Mouse (Mus musculus) forelimb bud, embryonic 11.5 days (tissue): ENCODE measurements around the gene Gstm2.

ENCODE experiments used
- DNase-seq: peaks from one replicate; pipeline ENCODE4 v3.0.0-alpha.2; 2012; ENCODE audit warnings: low read depth, low spot score

Gstm2 gene

DNA sequence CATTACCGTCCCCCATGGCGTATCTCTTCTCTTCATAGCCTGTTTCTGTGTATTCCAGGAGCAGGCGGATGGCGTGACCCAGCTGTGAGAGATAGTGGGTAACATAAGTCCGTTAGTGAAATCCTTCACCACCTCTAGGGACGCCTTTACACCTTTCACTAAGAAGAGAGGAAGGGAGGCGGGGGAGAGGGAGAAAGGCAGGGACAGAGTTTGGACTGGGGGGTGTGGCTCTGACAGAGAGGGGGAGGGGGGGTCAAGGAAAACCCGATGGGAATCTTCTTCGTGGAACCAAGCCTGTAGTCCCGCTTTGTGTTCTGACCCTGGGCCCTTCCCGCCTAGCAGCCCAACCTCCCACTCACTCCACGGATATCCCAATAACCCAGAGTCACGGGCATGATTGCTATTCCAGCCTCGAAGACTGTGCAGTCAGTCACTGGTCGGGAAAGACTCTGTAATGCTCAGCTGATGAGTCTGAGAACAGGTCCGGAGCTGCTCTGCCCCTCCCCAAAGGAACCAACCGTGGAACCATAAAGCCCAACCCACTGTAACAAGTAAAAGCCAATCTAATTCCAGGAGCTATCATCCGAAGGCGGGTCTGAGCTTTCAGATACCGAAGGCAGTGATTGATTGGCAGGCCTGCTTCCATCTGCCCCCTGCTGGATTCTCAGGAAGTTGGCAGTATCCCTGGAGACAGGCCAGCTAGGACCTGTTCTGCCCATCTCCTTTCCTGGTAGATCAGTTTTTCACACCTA is 42.8 kb downstream of the Gstm2 start, which contains the start of gene Gstm6:
TSS of gene Gstm6 (minus strand) at position 511 of the 752 bp plus-strand sequence.
- no peak for DNase-seq

GRCm38 (mm10) chr3:107941261-107941660 is 45.0 kb downstream of the Gstm2 start:
- no peak for DNase-seq

GRCm38 (mm10) chr3:107940524-107940923 is 45.7 kb downstream of the Gstm2 start:
- no peak for DNase-seq

- no peak for DNase-seq
Measured at GRCm38 (mm10) chr3:107939830-107940229, 46.4 kb downstream of the Gstm2 start.

GRCm38 (mm10) chr3:107939403-107939802 is 46.9 kb downstream of the Gstm2 start:
- DNase-seq: peak; percentile 44

DNA sequence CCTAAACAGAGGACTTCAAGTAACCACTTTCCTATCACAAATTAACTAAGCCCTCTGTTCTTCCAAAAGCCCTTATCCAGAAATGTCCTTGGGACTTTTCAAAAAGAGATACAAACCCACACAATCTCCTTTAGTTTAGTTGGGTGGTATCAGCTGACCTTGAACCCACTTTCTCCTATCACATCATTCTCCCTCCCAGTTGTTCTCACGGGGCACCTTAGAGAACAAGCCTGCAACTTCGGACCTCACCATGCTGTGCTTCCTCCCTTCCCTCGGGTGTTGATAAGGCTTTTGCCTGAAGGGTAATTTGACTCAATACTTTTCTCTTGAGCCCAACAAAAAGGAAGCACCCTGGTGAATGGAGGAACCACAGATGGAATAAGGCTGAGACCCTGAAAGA is 50.4 kb downstream of the Gstm2 start:
- no peak for DNase-seq

DNA sequence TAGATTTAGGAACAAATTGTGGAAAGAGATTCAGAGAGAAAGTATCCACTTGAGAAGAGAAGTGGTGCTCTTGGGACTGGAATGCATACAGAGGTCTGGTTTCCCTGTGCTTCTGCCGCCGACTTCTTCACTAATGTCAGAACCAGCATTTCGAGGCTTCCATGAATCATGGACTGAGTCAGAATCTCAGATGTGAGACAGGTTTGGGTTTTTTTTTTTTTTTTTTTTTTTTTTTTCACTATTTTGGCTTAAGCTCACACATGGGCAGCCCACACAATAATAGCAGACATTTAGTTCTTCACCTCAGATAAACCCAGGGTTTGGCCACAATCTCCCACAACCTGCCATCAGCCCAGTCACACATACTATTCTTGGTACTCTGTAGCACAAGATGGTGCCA is 51.0 kb downstream of the Gstm2 start:
- no peak for DNase-seq

DNA sequence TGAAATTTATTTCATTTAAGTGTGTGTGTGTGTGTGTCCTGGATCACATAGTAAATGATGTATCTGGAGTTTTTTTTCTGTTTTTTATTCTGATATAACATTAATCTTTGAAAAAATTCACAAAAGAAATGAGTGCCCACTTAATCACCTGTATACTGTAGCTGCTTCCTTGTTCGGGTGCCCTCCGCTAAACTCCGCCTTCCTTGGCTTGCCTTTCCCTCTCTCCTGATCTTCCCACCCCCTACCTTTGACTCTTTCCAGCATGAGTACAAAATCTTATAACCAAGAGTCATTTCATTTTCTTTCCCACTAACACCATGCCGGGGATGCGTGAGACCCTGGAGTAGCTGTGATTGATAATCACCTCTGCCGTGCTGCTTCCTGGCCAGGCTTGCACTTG is 54.1 kb downstream of the Gstm2 start:
- no peak for DNase-seq
